Mouse (Mus musculus): ENCODE measurements around the gene Nos1ap.

The Nos1ap gene

DNA sequence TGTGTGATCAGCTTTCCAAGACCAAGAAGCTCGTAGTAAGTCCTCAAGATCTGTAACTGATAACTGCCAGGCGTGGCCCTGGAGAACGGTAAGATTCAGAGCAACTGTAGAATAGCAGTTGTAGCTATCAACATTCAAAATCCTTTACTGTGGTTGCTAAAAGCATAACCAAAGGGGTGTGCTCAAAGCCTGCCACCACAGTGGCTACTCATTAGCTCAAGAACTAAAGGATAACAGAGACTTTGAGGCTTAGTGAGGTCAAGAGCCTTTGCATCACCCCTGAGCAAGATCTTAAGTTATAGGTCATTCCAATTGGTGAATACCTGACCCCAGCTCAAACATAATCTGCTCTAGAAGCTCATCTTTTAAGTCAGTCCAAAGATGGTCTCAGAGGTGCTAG lies 134.3 kb downstream of the Nos1ap start:
- DNase-seq, result no peak

GRCm38 (mm10) chr1:170453455-170453854 lies 136.2 kb downstream of the Nos1ap start:
- no peak for DNase-seq

DNA sequence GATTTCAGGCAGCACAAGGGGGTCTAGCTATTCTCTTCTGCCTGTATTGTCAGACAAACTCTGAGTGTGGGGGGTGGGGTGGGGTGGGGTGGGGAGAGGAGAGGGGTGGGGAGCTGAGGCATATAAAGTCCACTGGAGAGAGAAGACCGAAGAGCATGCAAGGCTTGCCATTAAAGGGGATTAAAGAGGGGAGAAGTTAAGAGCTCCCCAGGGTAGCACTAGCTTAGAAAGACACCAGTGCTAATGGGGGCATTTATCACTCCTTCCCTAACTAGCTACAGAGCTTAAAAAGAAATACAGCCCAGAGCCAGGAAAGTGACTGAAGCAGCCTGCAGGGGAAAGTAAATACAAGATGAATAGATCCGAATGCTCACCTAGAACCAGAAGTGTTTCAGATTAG lies 141.4 kb downstream of the Nos1ap start:
- DNase-seq, result no peak

DNA sequence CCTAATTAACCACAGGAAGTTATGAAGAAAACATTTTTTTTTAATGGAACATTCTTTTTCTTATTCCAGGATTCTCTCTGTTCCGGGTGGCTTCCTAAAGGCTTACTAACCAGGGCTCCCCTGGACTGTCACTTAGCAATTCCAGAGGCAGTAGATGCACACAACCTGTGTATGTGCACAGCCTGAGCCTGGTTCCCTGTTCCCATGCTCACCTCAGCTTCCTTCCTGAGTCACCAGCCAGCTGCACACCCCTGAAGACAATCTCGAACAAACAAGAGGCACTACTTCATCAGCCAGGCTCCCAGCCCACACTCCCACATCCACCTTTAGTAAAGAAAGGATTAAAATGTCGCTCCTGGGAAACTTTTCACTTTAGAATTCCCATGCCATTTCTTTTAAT lies 144.2 kb downstream of the Nos1ap start:
- no peak for DNase-seq

GRCm38 (mm10) chr1:170440367-170440766 lies 149.3 kb downstream of the Nos1ap start:
- DNase-seq, result no peak

DNA sequence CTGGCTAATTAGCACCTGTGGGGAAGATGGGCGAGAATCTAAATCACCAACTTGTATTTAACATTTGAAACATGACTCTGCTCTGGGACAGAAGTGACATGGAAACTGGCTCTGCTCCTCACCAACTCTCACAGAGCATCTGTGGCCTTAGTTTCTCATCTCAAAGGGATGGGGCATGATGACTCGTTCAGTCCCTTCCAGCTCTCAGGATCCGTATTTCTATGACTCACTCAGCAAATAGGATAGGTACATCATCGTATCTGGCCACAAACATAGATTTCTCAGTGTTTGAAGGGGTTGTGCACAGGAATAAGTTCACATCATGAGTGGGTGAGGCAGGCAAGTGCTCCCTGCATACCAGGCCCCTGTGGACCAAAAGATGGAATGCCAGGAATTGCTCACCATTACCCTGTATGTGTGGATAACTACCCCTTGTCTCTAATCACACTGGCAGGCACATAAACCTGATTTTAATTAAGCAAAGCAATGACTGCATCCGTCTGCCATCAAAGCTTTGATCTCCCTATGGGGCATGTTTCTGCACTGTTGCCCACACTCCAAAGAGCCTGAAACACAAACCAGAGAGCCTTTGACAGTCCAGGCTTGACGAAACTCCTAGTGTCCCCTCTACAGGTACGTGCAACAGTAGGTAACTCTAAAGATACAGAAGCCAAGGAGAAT lies 151.1 kb downstream of the Nos1ap start:
- DNase-seq, result no peak

DNA sequence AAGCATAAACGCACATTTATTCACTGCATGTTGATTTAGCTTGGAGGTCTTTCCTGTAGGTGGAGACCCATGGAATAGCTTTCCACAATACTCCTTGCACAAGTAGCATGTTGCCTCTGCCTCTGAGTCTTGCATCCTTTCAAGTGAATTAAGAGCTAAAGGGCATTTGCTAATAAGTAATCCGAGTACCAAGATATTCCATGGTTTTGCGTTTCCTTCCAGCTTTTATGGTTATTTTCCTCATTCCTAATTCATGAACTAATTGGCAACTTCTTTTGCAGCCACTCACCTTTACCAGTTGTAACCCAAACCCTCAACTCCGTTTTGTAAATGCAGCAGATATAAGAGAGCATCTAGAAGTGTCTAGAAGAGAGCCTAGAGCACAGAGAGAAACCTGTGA lies 155.5 kb downstream of the Nos1ap start:
- no peak for DNase-seq

- DNase-seq, result no peak
These were observed 156.0 kb downstream of the Nos1ap start for GRCm38 (mm10) chr1:170433661-170434060.

GRCm38 (mm10) chr1:170432288-170432687 lies 157.4 kb downstream of the Nos1ap start:
- peak; percentile 65 for DNase-seq

DNA sequence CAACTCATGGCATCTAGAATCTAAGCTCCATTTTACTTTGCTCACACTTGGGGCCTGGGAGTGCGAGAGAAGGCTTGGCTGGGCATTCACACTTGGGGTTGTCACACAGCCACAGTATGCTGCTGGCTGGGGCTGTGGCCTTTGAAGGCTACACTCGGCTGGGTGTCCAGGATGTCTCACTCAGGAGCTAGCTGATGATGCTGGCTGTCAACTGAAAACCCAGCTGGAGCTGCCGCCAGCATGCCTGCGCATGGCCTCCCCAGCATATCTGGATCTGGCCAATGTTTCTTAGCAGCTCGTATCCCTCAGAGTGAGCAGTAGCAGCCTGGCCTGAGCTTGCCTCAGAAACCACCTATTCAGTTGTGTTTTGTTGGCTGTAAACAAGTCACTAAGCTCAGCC lies 158.3 kb downstream of the Nos1ap start:
- DNase-seq, result no peak

GRCm38 (mm10) chr1:170430660-170431059 lies 159.0 kb downstream of the Nos1ap start:
- DNase-seq, result no peak

- no peak for DNase-seq
These were observed 160.0 kb downstream of the Nos1ap start for GRCm38 (mm10) chr1:170429656-170430055.

DNA sequence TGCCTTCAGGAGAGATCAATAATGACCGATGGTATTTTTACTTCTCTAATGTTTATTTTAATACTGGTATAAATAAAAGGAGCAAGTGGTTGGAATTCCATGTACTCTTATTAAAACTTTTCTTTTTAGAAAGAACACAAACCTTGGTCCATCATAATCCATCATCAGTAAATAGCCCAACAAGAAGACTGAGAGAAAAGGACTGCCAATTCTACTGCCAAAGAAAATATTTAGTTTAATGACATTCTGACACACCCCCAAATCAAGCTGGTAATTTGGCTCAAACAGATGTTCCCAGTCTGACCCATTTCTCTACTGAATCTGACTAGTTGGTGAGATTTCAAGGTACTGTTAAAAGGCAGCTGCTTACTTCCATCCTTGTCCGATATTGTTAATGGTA lies 161.5 kb downstream of the Nos1ap start:
- no peak for DNase-seq

GRCm38 (mm10) chr1:170424258-170424889 lies 165.3 kb downstream of the Nos1ap start:
- DNase-seq, result no peak

DNA sequence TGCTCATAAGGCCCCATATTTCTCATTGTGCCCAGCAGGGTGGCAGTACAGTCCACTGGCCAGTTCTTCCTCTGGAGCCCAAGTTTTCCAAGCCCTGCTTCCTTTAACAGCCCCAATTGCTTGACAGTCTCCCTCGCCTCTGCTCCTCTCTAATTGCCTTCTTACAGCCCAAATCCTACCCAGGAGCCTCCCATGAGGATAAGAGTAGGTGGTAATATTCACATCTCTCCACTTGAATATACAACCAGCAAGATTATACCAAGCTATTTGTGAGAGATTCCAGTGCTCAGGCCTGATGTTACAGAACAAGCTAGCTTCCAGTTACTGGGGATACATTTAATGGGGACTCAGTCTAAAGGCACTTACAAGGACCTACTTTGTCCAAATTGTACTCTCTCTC lies 166.6 kb downstream of the Nos1ap start:
- no peak for DNase-seq

GRCm38 (mm10) chr1:170422188-170422587 lies 167.5 kb downstream of the Nos1ap start:
- no peak for DNase-seq

DNA sequence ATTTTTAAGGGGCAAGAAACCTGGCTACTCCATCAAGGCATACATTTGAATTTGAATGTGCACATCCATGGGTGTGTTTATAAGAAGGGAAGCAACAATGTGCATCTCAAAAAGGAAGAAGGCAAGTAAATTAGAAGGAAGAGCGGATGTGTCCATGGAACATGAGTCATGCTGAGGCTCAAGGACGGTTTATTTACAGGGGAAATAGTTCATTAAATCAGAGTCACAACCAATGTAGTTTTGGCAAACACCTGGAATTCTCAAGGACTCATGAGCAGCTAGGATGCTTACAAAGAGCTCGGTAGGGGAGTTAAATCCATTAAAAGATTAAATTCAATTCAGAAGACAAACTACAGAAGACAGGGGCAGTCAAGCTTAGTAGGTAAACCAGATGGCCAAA lies 169.7 kb downstream of the Nos1ap start:
- DNase-seq, result no peak

- DNase-seq, result peak; percentile 53
These were observed 171.5 kb downstream of the Nos1ap start for GRCm38 (mm10) chr1:170418131-170418530.

DNA sequence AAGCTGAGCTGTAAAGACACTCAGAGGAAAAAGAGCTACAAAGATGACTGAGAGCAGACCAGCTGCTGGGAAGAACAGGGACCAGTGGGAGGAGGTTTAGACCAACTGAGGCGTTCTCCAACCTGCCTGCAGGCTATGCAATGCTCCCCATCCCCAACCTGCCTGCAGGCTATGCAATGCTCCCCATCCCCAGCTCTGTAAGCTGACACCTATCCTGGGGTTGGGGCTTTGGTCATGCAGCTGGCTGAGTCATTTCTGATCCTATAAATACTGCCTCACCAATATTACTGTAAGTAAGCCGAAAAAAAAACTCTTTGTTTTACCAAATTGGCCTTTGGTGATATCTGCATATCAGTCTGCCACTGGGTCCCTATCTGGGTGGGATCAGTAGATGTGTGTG lies 172.7 kb downstream of the Nos1ap start:
- DNase-seq, result no peak

DNA sequence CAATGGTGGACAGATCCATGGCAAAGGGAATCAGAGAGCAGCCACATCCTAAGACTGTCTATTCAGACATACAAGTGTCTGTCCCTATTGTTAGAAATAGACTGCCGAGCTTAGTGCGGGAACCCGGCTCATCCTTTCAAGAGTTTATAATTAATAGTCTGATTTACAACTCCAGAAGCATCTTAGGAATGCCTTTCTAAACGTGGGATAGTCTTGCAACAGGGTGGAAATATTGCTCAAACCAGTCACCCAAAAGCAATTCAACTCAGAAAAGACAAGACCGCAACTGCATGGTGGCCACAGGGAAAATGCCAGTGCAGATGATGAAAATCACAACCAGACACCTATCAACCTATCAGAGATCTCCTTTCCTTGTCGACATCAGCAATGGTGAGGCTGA lies 173.5 kb downstream of the Nos1ap start:
- no peak for DNase-seq

DNA sequence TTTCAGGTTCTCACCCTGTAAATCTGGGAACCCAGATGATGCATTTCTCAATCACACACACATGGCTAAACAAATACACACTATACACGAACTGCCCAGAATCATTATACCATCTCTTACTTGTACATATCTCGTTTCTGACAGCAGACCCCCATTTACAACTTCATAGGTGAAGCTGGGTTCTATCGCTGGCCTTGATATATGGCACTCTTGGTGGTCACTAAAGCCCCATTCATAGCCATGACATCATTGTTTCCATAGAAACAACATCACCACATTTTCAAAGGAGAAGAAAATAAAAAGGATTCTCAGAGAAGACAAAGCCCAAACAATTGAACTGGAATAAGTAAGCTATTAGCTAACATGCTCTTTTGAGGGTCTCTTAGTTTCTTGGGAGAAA lies 174.3 kb downstream of the Nos1ap start:
- no peak for DNase-seq

- DNase-seq, result no peak
These were observed 179.1 kb downstream of the Nos1ap start for GRCm38 (mm10) chr1:170410402-170411191.

DNA sequence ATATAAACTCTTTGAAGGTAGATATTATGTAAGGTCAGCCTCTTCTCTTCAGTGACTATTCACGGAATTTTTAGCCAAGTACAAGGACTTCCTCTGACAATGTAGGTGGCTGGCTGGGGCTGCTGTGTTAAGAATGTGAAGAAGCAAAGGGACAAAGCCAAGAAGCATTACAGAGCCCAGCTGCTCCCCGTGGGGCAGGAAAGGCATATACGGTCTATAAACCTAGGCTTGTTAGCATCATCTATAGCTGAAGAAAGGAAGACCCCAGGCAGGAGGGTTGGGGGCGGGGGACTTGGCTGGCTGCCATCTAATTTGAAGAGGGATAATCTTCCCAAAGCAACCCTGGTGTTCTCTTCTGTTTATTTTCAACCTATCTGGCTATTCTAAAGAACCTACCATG lies 180.6 kb downstream of the Nos1ap start:
- DNase-seq, result no peak

GRCm38 (mm10) chr1:170406921-170407320 lies 182.7 kb downstream of the Nos1ap start:
- DNase-seq, result no peak
